Mouse (Mus musculus) cortical plate, adult 2 months (tissue): ENCODE results near the gene Zyg11a.

ENCODE experiments used
- CTCF ChIP-seq: fragments of 200-500 bp; IDR thresholded peaks from 2 replicates; pipeline ENCODE4 v1.5.1; 2011; ENCODE audit warnings: mild to moderate bottlenecking, control low read depth, low read length; ENCODE audit not compliant: insufficient read depth; ENCODE audit errors: extremely low read depth
- POLR2A ChIP-seq: fragments of 200-500 bp; IDR thresholded peaks from 2 replicates; pipeline ENCODE4 v1.6.1; 2011; ENCODE audit warnings: mild to moderate bottlenecking, low read length, control low read depth; ENCODE audit not compliant: insufficient read depth; ENCODE audit errors: extremely low read depth

DNA sequence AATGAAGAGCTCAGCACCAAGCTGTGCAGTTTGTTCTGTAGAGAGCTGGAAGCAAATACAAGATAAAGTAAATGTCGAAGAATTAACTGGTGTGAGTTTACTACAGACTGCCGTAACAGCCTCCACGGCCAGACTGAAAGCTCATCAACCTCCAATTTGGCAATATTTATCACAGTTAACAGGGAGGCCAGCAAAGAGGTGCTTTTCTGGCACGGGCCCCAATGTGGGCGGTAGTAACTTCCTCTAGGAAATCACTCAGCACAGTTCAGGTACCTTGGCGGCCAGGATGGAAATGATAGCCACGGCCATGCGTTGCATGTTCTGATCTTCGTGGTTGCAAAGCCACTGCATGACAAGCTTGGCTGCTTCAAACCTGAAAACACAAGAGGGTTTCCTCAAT is 32.7 kb upstream of the Zyg11a start:
- no peak for TF ChIP-seq CTCF
- TF ChIP-seq POLR2A: no peak
